Mouse (Mus musculus) right cerebral cortex, adult 2 months (tissue): ENCODE results near the gene Enox1.

Experiments used
- DNase-seq, 2 experiments: peaks; one replicate each; pipeline ENCODE4 v3.0.0; 2021 to 2022; ENCODE audit warnings: low spot score in 2 of 2

The Enox1 gene

DNA sequence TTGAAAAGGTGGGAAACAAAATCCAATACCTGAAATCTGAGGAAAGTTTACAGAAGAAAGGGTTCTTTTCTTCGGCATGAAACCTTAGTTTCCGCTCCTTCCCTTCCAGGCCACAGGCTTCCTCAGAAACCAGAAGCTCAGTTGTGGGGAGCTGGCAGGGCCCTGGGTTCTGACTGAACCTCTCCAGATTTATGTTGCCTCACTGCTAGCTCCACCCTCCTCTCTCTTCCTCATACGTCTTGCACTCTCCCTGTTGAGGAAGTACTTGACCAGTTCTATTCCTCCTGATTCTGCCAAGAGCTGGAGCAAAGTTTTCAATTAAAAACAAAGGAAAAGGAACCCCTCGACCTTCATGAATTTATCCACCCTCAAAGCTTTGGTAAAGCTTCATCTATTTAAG lies 291.4 kb downstream of the Enox1 start:
- DNase-seq, result no peak

DNA sequence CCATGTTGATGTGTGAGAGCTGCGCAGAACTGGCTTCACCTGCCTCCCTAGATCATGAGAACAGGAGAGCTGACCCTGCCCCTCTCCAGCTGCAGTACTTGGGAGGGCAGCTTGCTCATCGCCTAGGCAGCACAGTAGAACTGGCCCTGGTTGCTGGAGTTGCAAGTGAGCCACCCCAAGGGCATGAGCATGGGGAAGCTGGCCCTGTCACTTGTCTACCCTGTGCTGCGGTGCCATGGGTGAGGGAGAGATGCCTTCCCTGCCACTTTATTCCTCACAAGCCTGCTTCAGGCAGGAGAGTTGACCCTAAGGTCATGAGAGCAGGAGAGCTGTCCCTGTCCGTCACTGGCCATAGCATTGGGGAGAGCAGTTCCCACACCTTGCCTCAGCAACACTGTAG lies 295.4 kb downstream of the Enox1 start:
- no peak for DNase-seq

DNA sequence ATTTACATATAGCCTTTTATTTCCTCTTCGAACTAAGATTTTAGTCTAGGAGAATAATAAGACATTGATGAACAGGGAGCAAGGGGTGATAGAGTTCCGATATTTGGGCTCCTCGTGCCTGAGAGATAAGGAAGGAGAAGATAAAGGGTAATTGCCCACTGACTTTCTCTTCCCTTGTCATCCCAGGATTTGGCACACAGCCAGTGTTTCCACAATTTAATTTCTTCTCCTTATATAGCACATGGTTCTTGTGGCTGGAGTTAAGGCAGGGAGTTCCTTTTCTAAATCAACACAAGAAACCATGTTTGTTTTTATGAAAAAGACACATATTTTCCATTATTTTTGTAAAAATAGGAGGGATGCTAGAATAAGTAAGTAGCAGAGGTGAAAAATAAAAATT lies 299.5 kb downstream of the Enox1 start:
- DNase-seq, result no peak

DNA sequence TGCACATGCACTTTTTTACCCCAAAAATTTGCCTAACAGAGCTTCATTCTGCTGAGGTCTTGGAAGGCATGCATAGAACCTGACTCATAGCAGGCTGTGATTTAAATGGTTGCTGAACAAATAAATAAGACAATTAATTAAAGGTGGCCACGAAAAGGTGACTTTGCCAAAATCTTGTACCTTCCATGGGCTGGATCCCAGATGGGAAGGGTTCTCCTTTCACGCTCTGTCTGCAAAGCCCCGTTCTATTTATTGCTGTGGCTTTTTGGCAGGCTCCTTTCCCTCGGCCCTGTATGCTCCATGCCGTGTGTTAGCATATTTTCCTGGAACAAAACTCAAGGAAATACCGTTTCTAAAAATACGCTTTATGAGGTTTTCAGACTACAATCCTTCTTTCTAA lies 300.3 kb downstream of the Enox1 start:
- peak in 1 of 2 experiments; percentile 22 for DNase-seq

DNA sequence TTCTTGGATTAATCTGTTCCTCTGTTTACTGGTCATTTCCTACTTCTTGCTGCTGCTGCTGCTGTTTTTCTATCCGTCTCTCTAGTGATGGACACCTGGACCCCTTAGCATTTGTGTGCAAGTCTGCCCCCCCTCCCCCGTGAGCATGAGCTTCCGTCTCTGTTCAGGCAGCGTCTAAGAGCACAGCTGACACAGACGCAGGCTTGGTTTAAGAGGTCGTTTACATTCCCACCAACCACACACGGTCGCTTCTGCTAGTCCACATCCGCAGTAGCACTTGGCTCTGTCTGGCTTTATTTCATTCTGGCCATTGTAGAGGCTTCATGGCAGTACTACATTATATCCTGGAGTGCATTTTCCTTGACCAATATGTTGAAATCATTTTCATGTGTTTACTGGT lies 301.7 kb downstream of the Enox1 start:
- no peak for DNase-seq

DNA sequence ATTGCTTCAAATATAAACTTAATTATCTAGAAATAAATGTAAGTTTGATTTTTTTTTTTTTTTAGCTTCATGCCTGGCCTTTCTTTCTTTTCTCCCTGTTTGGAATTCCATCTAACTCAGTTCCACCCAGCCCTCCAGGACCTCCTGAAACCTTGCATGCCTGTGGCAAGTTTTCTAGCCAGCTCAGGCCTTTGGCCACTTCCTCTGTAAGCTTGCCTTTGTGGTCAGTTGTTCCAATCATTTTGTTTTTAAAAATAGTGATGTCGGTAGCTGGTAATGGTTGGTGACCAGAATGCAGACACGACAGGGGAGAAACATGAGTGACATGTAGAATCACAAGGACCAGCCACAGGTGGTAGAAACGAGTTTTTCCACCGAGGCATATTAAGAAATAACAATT lies 307.4 kb downstream of the Enox1 start:
- no peak for DNase-seq

DNA sequence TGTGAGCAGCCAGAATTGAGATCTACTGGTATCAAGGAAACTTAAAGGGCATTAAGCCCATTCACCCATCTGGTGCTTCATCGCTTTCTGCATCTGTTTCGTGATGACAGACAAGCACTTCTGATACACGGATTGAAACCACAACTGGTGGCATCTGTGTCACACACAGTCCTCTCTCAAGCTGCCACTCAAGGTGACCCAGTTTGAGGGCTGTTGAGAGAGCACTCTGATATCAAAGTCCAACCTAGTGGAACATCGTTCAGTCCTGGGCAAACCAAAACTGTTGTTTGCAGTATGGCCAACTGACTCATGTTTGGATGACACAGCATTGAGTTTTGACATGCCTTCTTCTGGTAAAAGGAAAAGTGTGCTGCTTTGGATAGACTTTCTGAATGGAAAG lies 308.2 kb downstream of the Enox1 start:
- no peak for DNase-seq

DNA sequence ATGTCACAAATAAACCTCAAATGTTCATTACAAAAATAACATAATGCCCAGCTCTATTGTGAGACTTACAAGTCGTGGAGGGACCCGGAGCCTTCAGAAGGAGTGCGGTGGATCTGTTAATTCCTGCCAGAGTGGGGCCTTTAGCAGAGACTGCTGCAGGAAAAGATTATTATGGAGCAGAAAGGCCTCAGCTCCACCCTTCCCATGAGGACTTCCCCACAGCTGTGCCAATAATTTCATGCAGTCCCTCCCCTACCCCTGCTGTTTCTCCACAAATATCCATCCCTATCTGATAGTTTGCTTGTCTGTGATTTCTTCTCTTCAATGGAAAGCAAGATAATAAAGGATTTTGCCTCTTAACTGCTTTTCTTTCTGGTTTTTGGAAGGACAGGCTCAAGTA lies 314.0 kb downstream of the Enox1 start:
- DNase-seq, result no peak

DNA sequence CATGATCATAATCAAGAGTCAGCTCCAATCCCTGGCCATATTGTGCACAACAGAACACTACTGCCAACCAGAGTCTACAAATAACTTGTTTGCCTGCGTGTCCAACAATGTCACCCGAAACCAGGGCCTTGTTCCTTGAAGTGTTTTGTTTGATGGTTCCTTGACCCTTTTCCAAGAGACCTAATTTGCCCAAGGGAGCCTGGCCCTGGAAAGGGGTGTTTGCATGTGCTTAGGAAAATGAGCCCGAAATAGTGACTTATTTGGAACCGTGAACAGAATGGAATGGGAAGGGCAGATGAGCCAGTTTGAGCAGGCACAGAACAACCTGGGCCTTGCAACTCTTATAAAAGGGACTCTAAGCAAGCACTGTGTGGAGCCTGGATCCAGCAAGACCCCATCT lies 316.9 kb downstream of the Enox1 start:
- DNase-seq, result no peak

DNA sequence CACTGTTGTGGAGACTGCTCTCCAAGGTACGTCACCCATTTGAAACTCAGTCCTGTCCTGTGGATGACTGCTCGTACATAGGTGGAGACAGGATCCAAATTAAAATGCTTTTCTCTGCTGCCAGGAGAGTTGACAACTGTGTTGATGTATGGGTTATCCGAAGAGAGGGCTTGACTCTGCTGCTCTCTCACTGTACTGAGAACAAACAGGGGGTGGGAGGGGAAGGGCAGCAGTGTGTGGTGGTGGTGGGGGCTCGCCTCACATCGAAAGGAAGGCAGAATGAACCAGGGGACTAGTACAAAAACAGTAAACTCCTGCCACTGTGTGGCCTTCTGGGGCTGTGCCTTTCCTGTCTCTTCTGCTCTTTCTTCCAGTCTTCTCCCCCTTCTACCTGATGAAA lies 317.5 kb downstream of the Enox1 start:
- DNase-seq, result no peak

DNA sequence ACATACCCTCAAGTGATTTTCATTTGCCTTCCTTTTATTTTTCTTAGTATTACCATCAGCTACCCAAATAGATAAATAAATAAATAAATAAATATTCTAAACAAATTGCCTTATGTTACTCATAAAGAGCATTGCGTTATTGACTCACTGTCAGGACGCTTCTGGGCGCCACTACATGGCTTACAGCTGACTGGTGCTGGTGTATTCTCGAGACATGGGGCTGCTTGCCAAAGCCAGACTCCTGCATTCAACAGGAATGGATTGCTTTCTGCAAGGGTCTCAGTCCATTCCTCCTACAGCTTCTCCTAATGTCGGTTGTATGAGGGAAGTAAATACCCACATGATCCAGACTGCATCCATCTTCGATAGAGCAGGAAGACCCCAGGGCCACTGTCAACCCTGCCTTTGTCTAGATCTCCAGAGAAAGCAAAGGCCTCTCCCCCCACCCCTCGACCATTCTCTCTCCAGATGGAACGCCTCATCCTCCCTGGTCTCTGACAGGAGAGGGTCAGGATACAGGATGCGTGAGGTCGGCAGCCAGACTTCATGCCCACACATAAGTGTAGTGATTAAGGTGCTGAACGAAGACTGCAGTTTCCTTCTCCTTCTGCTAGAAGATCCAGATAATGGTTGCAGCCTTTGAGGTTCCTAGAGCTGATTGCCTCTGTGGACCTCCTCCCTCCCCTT lies 318.7 kb downstream of the Enox1 start:
- no peak for DNase-seq

DNA sequence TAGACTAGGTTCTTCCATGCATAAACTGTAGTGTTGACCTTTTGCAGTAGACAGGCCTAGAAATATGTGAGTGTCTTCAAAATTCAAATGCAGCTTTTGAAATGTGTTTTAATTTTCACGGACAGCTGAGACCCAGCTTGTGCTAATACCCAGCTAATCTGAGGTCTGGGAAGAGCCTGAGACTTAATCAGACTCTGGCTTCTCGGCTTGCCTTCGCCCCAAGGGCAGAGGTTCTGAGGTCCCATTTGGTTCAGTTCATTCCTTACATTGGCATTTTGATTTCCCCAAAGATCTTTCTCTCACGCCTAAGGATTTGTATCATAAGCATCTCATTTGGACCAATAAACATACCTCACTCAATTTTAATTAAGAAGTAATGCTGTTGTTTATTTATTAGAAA lies 321.1 kb downstream of the Enox1 start:
- no peak for DNase-seq

DNA sequence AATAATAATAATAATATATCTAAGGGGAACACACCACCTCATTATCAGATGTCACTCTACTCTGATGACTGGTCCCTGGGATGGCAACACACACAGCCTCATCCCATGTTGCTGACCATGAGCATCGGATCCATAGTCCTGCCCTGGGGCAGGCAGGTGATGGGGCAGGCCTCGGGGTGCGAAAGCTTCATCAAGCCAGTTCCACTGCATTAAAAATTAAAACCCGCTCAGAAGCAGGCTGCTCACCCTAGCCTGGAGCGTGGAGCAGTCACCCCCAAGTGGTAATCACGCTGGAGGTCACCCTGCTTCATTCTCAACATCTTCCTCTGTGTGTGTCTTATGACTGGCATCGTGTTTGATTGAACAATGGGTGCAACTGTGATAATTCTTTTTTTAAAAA lies 321.6 kb downstream of the Enox1 start:
- DNase-seq, result no peak

DNA sequence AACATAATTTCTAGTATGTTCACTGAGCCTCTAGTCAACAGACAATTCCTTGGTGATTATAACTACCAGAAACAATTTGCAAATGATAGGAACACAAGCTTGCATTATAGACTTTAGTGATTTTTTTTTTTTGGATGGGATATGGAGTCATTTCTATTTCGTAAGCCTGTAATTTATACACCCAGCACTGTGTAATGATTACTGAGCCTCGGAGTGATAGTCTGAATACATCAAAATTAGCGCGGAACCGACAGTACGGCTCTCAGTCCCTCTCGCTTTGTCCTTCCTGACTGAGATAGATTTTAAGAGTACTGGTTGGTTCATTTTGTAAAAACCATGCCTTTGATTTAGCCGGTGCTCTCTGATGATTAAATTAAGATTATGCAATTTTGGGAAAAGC lies 322.1 kb downstream of the Enox1 start:
- no peak for DNase-seq

DNA sequence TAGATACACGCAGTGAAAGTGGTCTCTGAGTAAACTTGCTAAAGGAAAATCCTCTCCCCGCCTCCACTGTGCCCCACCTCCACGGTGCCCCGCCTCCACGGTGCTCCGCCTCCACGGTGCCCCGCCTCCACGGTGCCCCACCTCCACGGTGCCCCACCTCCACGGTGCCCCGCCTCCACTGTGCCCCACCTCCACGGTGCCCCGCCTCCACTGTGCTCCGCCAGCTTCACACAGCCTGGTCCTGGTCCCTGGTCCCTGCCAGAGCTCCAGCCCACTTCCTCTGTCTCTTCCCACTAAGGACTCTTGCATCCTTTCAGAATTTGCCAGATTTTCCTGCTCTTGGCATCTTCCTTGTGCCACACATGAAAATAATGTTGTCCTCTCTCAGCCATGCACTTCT lies 326.5 kb downstream of the Enox1 start:
- no peak for DNase-seq

DNA sequence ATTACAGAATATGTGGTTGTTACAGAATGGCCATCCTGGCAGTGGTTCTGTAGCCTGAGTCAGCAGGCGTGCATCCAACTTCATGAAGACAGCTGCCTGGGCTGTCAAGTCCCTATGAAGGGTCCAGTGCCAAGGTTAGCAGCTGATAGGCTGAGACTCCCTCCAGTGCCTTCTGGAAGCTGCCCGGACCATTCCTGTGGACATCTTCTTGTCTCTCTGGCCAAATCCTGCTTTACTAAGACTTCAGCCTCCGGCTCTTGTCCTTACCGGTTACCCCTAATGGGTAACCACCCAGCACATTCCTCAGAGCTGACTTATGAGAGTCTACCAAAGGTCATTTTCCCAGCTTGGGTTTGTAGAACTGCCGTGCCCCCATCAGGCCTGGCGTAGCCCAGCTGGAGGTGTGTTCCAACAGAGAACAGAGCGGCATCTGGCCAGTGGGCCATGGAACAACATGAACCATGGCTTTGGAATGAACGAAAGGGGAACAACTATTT lies 328.4 kb downstream of the Enox1 start:
- peak; percentile 47 to 64 for DNase-seq

DNA sequence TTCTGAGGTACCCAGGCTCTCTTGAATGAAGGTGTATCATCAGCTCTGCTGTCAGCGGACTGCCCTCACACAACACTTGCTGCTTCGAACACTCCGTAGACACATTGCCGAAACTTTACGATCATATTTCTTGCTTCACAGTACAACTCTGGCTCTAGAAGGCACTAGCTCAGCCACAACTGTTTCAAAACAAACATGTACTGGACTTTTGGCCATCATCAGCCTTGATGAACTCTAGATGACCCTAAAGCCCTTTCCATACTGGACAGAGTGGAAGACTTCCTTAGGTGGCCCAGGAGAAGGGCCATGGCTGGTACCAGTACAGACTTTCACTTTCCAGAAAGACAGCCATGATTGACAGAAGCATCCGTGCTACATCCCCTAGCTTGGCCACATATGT lies 334.1 kb downstream of the Enox1 start:
- no peak for DNase-seq

DNA sequence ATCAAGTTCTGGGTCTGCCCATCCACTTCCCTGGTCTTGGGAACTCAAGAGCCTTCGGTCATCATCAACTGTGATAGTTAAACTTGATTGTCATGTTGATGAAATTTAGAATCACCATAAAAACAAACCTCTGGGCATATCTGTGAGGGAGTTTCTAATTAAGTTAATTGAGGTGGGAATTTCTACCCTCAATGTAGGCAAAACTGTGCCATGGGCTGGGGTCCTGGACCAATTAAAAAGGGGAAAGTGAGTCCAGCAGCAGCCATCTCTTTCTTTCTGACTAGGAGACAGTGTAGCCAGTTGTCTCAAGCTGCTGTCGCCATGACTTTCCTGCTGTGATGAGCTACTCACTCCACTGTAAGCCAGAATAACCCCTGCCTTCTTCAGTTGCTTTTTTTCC lies 335.2 kb downstream of the Enox1 start:
- DNase-seq, result no peak

DNA sequence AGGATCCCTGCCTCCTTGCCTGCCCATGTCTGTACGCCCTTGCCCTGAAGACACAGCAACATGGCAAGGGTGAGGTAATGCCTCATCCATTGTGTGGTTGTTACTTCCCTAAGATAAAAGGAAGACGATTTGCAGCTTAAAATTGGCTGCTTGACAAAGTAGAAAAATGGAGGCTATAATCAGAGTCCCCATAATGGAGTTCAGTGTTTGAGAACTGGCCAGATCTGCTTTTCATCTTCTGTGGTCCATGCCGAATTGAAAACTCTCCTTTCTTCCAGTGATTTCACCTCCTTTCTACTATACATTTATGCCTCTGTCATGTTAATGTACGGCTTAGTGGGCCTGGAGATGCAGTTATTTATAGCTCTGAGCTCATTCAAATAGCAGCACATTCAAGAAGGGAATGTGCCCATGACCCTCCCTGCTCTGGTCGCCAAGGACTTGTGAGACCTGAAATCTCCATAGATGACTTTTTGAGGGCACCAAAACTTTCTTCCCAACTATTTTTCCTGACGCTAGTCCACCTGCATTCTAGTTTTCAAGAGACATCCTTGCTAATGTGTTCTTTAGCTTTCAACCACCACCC lies 343.5 kb downstream of the Enox1 start:
- DNase-seq, result no peak

DNA sequence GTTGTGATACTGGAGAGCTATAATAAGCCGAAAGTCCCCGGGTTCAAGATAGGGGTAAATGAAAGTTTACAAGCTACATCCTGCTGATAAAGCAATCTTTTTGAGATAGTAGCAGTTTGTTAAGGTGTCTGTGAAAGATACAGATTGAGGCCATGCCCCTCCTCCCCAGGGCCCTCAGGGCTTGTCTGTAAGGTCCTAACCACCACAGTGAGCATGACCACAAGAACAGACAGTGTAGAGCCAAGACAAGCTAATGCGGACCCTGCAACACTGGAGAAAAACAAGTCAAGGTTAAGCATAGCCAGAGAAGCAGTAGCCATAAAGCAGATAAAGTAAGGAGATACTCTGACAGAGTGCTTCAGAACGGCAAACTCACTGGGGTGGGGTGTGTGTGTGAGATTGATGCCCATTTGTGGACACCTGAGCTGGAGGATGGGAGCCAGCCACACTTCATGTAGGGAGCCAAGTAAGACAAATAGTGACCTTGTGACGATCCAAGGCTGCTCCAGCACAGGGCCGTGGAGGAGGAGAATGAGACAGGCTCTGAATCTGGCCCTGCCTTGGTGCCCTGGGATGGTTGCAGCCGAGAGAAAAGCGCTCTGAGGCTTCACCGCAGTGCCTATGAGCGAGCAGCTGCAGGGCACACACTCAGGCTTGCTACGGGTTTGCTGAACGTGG lies 348.0 kb downstream of the Enox1 start:
- no peak for DNase-seq

DNA sequence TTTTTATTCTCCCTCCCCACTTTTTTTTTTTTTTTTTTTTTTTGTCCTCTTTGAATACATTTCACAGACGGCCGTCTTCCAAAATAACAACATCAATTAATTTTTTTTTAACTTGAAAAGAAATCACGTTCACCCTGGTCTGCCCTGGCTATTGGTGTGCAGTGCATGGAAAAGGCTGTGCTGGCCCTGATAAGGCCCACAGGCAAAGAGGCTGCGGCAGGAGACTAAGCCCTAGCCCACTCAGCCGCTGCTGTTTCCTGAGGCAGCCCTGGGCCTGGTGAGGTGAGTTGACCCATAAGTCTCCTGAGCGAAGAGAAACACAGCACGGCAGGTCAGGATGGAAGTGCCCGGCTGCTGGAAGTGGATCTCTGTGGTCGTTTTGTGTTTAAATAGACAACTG lies 349.8 kb downstream of the Enox1 start:
- DNase-seq, result no peak

DNA sequence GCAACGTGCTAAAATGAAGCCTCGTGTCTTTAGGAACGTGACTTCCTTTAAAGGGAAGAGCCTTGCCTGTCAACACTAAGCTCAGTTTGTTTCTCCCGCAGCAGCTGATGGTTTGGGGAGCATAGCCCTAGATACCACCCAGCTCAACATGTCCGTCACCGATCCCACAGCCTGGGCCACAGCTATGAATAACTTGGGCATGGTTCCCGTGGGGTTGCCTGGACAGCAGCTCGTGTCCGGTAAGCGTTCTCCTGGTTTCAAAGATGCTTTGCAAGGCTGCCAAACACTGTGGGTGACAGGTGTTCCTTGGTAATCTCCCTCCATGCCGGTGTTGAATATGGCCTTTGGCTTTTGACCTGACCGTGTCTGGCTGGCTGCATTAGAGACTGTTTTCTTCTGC lies 351.5 kb downstream of the Enox1 start:
- DNase-seq, result no peak

DNA sequence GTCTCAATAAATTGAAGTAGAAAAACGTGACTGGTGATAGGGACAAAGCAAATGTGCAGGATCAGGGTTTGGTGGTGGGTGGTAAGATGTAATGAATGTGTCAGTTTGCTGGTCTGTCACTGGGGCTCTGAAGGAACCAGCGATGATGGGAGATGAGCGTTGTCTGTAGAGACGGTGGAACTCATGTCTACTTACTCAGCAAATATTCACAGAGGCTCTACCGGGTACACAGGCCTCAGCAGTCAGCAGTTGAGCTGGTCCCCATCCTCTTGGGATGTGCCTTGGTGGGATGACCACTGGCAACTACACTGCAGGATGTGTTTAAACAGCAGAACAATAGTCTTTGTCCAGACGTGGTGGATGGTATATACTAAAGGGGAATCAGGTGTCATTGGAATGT lies 352.5 kb downstream of the Enox1 start:
- DNase-seq, result no peak
